Mouse (Mus musculus) cerebellum, adult 11 months (tissue): Measurements from ENCODE around the gene Irf2.
"Not testable (repeated sequence)": the region's sequence is repeated elsewhere in the genome, so short reads cannot be mapped to it uniquely, and the experiment has no call there.

Experiments used
- DNase-seq: peaks from one replicate; pipeline ENCODE4 v3.0.0; 2022

Irf2 gene

DNA sequence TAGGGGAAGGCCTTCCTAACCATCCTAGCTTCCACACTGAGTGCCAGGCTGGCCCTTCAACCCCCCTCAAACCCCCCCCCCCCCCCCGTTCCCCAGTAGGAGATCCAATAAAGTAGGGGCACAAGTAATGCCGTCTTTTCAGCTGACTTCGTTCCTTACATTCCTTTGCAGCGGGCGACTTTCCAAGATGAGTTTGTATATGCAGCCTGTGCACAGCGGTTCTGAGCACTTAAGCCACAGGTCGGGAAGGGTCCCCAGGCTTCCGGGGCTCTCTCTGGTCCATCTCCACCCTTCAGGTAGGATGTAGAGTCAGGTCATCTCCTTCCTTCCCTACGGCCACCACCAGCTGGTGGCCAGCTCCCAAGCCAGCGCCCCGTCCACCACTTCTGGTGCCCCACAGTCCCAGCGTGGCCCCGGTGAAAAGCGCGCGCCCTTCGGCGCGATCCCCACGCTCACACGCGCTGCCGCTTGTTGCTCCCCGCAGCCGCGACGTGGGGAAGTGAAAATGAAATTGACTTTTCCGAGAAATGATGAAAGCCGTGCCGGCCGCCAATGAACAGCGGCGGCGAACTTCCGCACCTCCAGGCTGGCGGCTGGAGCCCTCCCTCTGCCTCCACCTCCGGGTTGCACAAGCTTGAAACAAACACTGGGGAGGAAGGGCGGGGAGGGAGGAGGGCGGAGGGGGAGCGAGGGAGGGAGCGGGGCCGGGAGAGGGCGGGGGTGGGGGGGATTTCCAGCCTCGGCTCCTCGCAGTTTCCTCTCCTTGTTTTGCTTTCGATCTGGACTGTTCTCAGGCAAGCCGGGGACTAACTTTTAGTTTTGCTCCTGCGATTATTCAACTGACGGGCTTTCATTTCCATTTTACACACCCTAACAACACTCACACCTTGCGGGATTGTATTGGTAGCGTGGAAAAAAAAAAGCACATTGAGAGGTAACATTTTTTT is at the start of gene Irf2:
Gene Irf2, plus strand, starts transcription at position 730 of the 947 bp plus-strand sequence.
- DNase-seq, result peak; percentile 68

DNA sequence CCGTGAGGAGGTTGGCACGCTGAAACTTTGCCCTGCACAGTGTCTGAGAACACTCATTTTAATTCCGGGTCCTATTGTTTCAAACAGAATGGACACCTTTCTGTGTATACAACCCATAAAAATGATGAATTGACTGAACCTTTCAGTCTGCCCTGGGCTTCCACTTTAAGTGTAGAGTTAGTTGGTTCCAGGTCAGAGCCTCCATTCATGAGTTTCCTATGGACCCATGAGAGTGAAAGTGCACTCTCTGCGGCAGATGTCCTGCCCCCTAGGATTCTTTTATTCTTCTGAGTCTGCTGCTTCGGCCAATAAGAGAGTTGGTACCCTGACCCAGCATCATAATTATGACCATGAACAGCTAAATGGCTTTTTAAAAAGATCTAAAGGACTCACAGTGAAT is 49.4 kb upstream of the Irf2 start:
- no peak for DNase-seq

DNA sequence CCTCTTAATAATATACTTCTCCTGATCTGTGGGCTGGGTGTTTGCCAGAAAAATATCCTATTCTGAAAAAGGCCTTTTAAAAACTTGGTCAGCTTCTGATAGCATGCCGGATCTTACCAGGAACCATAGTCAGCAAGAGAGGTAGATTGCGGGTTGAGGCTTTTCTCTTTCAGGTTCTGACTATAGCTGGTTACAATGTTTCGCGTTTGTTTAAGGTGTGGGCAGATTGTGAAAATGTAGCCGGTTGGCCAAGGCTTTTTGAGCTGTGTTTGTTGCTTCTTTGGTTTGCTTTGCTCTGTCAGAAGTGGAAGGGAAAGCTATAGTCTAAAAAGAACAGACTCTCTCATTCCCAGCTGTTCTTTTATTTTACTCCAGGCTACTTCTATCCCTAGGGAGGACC is 49.0 kb upstream of the Irf2 start:
- no peak for DNase-seq

DNA sequence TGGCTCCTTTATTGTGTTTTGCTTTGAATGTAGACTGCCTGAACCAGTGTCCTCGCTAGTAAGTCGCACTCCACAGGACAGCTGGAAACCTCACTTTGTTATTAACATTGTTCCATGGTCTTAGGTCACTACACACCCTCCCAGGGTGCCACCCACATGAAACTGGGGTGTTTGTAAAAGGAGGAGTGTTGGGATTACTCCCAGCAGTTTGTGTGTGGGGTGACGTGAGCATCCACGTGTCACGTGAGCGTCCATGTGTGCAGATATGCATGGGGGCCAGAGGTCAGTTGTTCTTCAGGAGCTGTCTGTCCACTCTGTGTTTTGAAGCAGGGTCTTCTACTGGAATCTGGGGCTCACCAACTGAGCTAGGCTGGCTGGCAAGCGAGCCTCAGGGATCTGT is 48.2 kb upstream of the Irf2 start:
- DNase-seq, result no peak

DNA sequence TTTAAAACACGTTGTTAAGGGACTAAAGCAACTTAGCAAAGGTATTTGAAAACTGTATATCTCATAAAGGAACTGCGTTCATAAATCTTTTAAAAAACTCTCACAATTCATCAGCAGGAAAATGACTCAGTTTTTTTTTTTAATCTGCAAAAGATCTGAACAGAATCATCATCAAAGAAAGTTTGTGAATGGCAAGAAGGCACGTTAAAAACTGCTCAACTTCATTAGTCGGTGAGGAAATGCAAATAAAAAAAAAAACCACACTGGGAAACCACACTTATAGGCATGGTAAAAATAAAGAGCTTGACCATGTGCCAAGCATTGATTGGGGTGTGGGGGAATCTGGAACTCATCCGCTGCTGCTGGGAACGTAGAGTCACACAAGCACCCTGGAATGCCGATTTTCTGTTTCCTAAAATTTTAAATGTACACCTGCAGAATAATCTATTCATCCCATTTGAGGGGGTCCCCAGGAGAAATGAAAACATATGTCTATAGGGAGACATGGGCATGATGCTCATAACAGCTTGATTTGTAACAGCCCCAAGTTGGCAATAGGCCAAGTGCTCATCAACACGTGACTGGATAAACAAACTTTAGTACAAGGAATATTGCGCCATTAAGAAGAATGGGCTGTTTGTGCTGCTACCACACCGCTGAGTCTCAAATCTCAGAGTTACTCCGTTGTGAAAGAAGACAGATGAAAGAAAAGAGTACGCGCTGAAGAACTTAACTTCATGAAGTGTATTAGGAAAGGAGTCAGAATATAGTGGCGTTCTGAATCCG is 43.1 kb upstream of the Irf2 start:
- no peak for DNase-seq

DNA sequence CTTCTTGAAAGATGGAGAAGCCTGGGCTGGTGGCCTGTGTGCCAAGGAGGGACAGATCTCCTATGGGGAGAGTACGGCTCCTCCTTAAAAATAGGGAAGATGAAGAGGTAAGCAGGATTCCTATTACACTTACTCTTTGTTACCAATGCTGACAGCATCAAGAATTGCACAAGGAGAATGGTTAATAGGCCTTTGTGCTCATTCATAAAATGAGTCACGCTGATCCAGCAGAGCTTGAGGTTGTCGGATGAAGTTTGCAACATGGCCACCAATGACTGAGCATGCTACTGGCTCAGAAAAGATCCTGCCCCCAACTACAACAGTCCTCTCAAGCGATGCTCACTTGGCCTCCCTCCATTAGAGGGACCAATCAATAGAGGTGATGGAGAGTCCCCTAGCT is 42.0 kb upstream of the Irf2 start:
- DNase-seq, result no peak

DNA sequence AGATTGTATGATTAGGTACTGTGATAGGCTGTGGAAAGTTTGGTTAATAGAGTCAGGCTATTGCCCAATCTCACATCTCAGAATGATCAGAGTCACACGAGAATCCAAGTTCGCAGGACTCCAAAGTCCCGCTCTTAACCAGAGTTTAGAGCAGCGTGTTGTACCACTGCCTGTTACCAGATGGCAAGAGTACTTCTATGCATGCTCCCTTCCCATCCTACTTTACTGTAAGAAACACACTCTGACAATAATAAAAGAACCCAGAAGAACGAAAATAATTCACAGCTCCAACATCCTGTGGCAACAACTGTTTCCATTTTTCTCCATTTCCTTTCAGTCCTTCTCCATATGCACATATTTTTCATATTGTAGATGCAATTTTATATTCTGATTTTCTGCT is 41.4 kb upstream of the Irf2 start:
- DNase-seq, result no peak

DNA sequence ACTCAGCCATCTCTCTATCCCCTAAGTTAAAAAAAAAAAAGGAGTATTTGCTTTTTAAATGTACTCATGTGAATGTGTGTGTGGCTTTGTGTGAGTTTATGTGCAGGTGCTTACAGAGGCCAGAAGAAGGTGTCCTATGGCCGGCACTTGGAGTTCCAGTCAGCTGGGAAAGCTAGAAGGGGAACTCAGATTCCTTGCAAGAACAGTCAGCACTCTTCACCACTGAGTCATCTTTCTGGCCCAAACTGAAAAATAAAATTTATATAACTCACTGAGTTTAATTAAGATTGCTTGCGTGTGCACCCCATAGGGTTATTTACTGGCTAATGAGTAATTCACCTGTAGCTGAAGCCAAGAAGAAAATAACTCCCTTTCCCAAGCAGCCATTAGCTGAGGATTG is 34.4 kb upstream of the Irf2 start:
- no peak for DNase-seq

DNA sequence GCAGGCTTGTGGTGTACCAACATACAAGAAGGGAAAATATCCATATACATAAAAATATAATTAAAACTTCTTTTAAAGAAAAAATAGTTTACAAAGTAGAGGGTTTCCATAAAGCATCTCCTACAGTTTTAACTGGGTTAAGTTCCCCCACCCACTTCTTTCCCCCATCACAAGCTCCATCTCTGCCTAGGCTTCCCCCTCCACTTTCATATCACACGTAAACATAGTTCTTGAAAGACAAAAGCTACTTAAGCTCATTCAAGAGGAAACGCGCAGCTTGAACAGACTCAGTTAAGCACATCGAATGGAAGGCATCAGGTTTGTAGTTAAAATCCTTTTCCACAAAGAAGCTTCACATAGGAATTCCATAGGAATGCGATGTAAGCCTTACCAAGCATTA is 32.8 kb upstream of the Irf2 start:
- DNase-seq, result no peak

DNA sequence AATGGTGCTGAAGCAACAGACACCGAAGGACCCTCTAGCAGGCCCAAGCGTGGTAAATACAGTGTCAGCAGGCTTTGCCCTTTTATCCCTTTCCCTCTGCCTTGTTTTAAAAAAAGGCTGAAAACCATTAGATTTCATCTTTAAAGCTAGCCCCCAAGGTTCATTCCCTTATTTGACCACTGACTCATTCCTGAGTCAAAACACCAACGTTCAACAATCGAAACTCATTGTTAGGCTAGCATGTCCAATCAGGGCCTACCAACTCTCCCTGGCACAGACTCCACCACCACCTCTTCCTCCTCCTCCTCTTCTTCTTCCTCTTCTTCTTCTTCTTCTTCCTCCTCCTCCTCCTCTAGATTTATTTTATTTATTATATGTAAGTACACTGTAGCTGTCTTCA is 30.2 kb upstream of the Irf2 start:
- no peak for DNase-seq

DNA sequence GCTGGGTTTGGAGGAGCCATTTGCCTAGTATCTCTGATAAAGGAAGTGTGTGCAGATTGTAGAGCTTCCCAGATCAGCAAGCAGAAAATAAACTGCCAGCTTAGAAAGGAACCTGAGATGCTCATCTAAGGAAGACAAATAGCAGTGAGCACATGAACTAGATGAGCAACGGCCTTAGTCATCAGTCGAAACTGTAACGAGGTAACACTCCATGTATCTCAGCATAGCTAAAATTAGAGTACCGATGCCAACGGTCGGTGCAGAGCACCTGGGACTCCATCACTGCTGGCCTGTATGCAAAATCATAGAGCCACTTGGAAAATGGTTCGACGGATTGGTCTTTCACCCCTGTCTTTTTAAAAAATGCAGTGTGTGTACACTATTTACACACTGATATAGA is 29.2 kb upstream of the Irf2 start:
- DNase-seq, result no peak

DNA sequence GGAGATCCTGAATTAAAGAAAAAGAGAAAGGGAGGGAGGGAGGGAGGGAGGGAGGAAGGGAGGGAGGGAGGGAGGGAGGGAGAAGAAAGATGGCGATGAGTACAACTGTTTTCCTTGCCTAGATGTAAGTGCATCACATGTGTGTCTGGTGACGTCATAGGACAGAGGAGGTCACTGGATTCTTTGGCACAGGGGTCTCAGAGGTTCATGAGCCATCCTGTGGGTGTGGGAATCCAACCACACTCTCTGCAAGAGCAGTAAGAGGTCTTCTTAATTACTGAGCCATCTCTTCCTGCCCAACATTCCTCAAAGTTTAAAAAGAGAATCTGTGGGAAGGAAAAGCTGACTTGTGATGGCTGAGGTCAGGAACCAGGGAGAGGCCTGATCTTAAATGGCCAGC is 28.0 kb upstream of the Irf2 start:
- DNase-seq, result no peak

DNA sequence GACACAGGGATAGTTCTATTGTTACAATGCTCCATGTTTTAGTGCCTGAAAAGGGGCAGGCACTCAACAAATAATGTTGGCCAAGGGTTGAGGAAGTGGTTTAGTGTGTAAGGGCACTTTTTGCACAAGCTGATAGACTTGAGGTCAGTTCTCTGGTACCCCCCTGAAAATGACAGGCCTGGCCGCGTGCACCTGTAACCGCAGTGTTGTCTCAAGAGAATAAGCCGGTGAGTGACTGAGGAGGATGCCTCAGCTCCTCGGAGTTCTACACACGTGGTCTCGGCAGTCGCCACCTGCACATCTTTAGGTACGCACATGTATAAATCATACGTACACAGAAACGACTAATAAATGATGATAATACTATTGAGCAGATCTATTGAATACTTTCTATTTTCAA is 26.4 kb upstream of the Irf2 start:
- DNase-seq, result no peak

DNA sequence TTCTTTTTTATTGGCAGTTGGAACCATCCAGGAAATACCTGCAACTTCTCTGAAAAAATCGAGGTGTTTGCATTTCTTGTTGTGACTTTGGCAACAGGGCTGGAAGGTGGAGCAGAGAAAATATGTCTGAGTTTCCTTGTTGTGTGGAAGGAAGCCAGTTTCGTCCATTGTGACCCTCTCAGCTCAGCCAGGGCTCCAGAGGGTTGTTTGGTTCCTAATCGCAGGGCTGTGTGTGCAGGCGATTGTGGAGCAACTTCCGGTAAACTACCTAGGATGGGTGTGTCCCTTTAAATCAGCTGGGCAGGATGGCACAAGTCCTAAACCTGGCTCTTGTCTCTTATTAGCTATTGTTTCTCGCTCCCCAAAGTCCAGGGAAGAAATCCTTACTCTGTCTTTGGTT is 25.7 kb upstream of the Irf2 start:
- no peak for DNase-seq

DNA sequence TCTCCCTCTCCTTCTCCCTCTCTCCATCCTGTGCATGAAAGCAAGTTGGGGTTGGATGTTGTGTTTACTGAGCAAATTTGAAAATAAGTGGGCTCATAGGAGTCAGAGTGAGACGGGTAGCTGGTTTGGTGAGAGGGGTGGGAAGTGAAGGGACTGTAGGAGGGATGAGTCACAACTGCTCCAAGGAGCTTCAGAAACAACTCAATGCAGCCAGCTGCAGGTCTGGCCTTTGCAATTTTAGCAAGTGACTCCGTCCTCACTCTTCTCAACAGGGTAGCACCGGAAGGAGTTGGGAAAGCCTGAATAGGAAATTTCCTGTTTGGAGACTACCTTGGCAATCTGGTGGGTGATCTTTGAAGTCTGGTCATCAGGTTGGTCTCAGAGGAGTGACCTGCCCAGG is 25.1 kb upstream of the Irf2 start:
- no peak for DNase-seq

DNA sequence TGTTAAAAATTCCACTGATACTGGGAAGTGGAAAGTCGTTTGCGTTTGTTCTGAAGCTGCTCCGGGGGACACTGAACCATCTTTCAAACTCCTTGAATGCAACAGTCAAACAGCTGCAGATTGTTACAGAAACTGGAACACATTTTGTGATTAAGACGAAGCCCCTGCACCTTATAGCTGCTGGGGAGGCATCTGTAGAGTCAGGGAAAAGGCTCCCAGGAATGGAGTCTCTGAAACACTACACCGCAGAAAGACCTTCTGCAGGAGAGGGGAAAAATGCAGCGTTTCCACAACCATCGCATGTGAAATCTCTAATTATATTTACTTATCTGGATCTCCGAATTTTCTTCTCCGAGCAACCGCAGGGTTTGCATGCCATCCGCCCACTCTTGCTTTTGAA is 23.1 kb upstream of the Irf2 start:
- no peak for DNase-seq

DNA sequence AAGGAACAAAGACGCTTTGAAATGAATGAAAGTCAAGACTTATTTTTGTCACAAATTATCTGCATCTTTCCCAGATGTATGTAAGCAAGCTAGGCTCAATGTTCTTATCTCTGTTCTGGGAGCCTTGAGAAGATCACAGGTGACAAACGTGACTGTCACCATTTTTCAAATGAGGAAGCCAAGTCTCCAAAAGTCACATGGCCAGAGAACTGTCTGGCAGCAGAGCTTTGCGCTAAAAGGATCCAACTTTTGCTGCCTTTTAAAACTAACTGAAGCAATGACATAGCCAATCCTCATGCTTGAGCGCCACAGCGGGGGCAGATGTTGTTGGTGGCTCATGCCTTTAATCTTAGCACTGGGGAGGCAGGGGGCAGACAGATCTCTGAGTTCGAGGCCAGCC is 22.4 kb upstream of the Irf2 start:
- DNase-seq, result no peak

DNA sequence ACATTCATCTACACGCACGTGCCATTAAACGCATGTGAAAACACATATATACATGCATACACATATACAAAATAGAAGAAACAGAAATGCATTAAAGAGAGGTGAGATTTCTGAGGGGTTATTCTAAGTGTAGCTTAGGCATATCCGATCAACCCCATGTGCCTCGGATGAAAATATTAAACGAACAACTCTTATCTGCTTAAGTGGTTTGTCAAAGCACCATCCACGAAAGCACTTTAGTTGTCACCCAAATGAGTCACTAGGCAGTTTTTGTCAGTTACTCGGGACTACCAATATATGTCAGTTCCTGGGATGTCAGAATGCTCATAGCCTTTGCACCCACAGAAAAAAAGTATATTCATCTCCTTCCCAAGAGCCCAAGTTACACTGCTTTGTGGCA is 21.2 kb upstream of the Irf2 start:
- no peak for DNase-seq

DNA sequence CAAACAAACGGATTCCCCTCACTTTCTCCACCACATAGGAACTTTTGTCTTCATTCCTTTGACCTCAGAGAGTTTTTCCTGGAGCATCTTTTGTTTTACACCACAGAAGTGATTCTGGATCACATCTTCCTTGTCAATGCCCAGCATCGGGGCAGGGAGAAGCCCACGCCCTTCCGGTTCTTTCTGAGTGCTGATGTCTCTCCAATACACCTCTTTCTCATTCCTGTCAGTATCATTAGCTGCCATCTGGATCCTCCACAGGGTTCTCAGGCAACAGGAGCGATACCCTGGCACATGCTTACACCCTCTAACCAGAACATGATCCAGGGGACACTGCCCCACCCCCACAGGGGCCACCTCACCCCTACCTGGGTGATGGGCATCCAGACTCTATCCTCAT is 20.8 kb upstream of the Irf2 start:
- no peak for DNase-seq

DNA sequence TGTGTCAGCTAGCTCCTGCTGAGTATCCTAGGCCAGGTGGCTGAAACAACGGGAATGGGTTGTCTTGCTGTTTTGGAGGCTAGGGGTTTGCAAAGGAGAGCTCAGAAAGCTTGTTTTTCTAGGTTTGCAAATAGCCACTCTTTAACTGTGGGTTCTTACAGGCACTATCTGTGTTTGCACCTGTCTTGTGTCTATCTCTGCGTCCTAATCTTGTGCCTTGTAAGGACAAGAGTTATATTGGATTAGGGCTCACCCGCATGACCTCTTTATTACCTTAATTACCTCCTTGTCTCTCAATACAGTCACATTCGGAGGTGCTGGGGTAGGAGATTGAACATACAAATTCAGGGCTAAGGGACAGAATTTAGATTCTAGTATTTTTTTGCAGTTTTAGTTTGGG is 18.9 kb upstream of the Irf2 start:
- DNase-seq, result no peak

DNA sequence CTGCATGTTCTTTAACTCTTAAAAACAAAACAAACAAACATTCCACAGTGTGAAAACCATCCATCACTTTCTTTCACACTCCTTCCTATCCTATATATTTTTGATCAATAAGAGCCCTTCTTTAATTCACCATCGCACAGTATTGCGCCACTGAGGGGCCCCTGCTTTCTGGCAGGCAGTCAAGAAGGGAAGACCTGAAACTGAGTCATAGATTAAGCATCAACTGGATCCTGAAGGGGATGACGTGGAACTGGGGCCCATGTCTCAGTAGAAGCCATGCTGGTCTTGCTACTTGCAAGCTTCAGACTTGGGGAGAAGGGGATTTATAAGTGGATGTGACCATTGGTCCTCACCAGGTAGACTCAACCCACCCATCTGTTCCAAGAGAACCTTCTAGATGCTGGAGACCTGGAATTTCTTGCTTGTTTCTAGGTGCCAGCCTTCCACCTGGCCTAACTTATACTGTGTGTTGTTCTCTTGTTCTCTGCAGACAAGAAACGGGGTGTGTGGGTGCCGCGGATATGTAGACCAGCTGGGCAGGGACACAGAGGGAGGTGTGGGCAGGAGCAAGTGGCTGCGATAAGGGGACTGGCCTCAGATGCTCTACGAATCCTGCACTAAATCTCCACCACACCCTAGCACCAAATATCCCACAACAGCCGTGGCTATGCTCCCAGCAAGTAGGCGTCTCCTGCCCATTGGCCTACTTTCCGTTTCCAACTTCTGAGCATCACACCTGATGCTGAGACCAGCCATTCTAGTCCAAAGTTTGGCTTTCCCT is 18.3 kb upstream of the Irf2 start:
- DNase-seq, result no peak

DNA sequence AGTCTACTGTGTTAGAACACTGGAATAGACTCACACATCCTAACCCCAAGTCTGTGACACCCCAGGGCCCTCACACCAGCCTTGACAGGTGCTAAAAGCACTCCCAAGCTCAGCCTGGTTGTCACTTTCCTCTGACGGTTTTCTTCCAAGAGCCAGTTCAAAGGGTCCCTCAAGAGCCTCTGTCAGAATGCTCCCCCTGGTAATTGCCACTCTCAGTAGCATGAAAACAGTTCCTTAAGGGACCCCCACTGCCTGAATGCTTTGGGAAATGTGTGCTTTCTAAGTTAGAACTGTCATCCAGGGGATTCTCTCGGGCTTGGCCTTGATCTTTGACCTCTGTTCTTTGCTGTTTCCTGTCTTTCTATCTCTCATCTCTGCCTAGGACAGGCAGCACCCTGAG is 17.0 kb upstream of the Irf2 start:
- no peak for DNase-seq

DNA sequence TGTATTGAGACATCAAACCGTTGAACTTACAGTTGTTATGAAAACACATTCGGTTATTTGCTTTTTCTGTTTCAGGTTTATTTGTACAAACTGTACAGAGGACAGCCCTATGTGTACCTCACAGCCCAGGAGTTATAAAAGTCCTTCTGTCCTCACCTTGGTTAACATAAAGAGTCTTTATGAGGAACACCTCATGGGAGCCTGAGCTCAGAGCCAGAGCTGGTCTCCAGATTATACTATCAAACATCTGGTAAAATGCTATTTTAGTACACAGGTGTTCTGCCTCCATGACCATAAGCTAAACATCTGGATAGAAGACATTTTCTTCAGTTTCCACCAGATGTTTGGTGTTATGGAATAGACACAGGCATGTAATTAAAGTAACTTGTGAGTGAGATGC is 13.1 kb upstream of the Irf2 start:
- no peak for DNase-seq

DNA sequence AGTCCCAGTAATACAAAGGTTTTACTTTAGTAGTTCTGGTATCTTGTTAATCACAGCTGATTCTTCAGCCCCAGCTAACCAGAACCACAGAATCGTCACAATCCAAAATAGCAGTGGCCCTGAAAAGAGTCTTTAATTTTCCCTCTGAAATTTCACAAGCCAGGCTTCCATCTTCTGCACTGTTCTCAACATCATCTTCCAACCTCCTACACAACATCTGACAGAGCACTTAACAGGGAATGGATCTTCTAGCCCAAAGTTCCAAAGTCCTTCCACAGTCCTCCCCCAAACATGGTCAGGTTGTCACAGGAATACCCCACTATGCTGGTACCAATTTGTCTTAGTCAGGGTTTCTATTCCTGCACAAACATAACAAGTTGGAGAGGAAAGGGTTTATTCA is 9.9 kb upstream of the Irf2 start:
- DNase-seq, result not testable (repeated sequence)
